Mouse (Mus musculus): Measurements from ENCODE around the gene Cspg4. TPM values are rescaled to one million over a fixed set of nuclear protein-coding genes. Genes with fewer than 3 reads are reported as not detected.

Cspg4 gene
- not detected for total RNA-seq (2023)

GRCm38 (mm10) chr9:56864832-56865231 lies at the start of gene Cspg4:
TSS of gene Cspg4 (plus strand) at chr9:56865033.

DNA sequence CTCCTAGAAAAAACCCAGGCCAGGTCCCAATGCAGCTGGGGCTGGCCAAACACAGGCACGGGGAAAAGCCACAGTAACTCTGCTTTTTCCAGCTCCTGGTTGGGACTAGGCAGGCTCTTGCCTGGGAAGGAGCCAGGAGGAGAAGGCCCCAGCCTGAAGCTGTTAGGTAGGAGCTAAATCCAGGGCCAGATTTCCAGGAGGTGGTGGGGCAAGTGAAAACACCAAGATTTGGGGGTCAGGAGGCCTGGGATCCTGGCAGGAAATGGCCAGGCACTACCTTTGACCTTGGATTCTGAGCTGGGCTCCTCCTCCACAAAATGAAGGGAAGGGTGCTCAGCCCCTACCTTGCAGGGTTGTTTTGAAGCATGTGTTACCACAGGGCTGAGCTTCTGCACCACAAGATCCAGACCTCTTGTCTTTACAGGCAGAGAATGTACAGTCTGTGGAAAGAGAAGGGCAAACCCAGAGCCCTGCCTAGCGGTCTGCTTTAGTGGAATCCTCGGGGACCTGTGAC lies 560 bp upstream of the Cspg4 start, which contains the start of gene Odf3l1:
Gene Odf3l1, minus strand, starts transcription at position 464 of the 514 bp plus-strand sequence.

GRCm38 (mm10) chr9:56928041-56928811 lies 63.4 kb downstream of the Cspg4 start, which contains the start of gene Snx33:
TSS of gene Snx33 (minus strand) at chr9:56928371.

DNA sequence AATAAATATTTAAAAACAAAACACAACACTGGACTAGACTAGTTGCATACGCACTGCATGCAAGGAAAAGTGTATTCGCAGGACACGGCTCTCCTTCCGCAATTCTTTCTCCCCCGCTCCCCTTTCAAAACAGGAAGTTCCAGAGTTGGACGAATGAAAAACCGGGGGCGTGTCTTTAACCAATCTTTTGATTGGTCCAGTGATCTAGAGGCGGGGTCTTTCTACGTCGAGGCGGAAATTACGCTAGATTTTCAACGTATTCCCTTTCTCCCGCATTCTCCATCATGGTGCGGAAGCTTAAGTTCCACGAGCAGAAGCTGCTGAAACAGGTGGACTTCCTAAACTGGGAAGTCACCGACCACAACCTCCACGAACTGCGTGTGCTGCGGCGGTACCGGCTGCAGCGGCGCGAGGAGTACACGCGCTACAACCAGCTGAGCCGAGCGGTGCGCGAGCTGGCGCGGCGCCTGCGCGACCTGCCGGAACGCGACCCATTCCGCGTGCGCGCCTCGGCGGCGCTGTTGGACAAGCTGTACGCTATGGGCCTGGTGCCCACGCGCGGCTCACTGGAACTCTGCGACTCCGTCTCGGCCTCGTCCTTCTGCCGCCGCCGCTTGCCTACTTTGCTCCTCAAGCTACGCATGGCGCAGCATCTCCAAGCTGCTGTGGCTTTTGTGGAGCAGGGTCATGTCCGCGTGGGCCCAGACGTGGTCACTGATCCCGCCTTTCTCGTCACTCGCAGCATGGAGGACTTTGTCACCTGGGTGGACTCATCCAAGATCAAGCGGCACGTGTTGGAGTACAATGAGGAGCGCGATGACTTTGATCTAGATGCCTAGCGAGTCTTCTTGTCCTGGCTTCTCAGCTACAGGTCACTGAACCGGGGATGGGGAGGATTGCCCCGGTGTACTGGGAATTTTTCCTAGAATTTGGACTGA lies 72.7 kb downstream of the Cspg4 start, which contains the start of gene Imp3:
Gene Imp3, plus strand, starts transcription at position 253 of the 938 bp plus-strand sequence.

Other genes with a start within 250 kb of the Cspg4 start
- gene Lingo1, start 68.6 kb upstream of the Cspg4 start, total RNA-seq (2023) = not detected
- gene Odf3l1, start 354 bp upstream of the Cspg4 start, total RNA-seq (2023) = not detected
- 10 to 100 TPM; 16.2 to 17.5 TPM for gene Snx33, start 63.3 kb downstream of the Cspg4 start, total RNA-seq (2023)
- gene Imp3, start 72.4 kb downstream of the Cspg4 start, total RNA-seq (2023) = 100 to 1,000 TPM; 101 to 103 TPM
- 10 to 100 TPM in 1 of 2 experiments, 1 to 10 TPM in 1; 8.5 to 10.6 TPM for gene Snupn, start 85.8 kb downstream of the Cspg4 start, total RNA-seq (2023)
- gene Ptpn9, start 129.9 kb downstream of the Cspg4 start, total RNA-seq (2023) = 10 to 100 TPM; 11.5 to 15.7 TPM
- 100 to 1,000 TPM in 1 of 2 experiments, 10 to 100 TPM in 1; 95.5 to 116 TPM for gene Sin3a, start 207.0 kb downstream of the Cspg4 start, total RNA-seq (2023)

All from T-cell, adult 66 days (primary cell).